Mouse (Mus musculus) liver, embryonic 12.5 days (tissue): ENCODE results near the gene Trove2. TPM values are rescaled to one million over a fixed set of nuclear protein-coding genes. Genes with fewer than 3 reads are reported as not detected.
A peak's percentile ranks its signal among the peaks of the same experiment; 100 is the strongest.

Source experiments
- ATAC-seq: fragments of 200-750 bp; cut with Nextera tagmentation; 2 replicates; pipeline ENCODE4 v1.8.0; 2017; ENCODE audit warnings: moderate number of reproducible peaks, mild to moderate bottlenecking, moderate library complexity
- H3K27ac ChIP-seq: fragments of 300-500 bp; sonication (generic); 2 replicates; pipeline ENCODE4 v1.5.1; 2016; ENCODE audit warnings: mild to moderate bottlenecking
- H3K27me3 ChIP-seq: fragments of 300-500 bp; sonication (generic); replicated peaks from 2 replicates; pipeline ENCODE4 v1.6.1; 2016; ENCODE audit warnings: mild to moderate bottlenecking, moderate library complexity
- H3K36me3 ChIP-seq: fragments of 300-500 bp; sonication (generic); 2 replicates; pipeline ENCODE4 v1.6.1; 2016; ENCODE audit warnings: mild to moderate bottlenecking, moderate library complexity
- H3K4me1 ChIP-seq: fragments of 300-500 bp; sonication (generic); 2 replicates; pipeline ENCODE4 v1.6.1; 2016
- H3K4me2 ChIP-seq: fragments of 300-500 bp; sonication (generic); 2 replicates; pipeline ENCODE4 v1.6.1; 2016; ENCODE audit warnings: mild to moderate bottlenecking, moderate library complexity
- H3K4me3 ChIP-seq: fragments of 300-500 bp; sonication (generic); 2 replicates; pipeline ENCODE4 v1.5.1; 2016; ENCODE audit warnings: mild to moderate bottlenecking, moderate library complexity
- H3K9ac ChIP-seq: fragments of 300-500 bp; sonication (generic); 2 replicates; pipeline ENCODE4 v1.6.1; 2016; ENCODE audit warnings: mild to moderate bottlenecking, moderate library complexity
- H3K9me3 ChIP-seq: fragments of 300-500 bp; sonication (generic); replicated peaks from 2 replicates; pipeline ENCODE4 v1.6.1; 2016; ENCODE audit warnings: mild to moderate bottlenecking, moderate library complexity
- WGBS: fragments of 180-500 bp; shearing (Covaris S2); methylation state at CpG from one replicate; pipeline ENCODE4 v1.1.7; 2016; ENCODE audit not compliant: insufficient replicate concordance; 5-methylcytosine and 5-hydroxymethylcytosine counted together
- polyA plus RNA-seq: library from polyadenylated mRNA; unstranded; fragments of >200 nt; fragmentation: Nextera tagmentation; extraction: Ambion mirVana; gene quantifications from 2 replicates; pipeline ENCODE4 v1.2.1, GENCODE M21; 2016

Gene Trove2
- polyA plus RNA-seq = 4.1 and 4.6 TPM in 2 replicates

- Histone ChIP-seq H3K27me3 (peaks cover 5% of the 10 kb centered on the region), H3K36me3 (peaks cover 13% of the 10 kb centered on the region), H3K9ac (peak within 1 kb of the TSS; percentile 94), H3K27ac (peak within 1 kb of the TSS; percentile 83), H3K4me2 (peak within 1 kb of the TSS; percentile 97), H3K9me3 (no peaks in the 10 kb centered on the region), H3K4me1 (peaks cover 37% of the 10 kb centered on the region), H3K4me3 (peak within 1 kb of the TSS; percentile 90)
- WGBS = under 1% methylated on average over 84 of the region's 84 CpGs
- peak; percentile 96 for ATAC-seq
These were observed at the start of gene Trove2, which contains the start of gene Uchl5 for GRCm38 (mm10) chr1:143776446-143777411. Gene Trove2 (minus strand): TSS chr1:143777068. Gene Uchl5 (plus strand): TSS chr1:143777272.

- H3K4me1 ChIP-seq = no peaks in the 10 kb centered on the region
- H3K27ac ChIP-seq = no peak overlapping the region
- no peak for ATAC-seq
- no peaks in the 10 kb centered on the region for H3K36me3 ChIP-seq
- H3K4me2 ChIP-seq = no peak overlapping the region
- WGBS = 73% methylated on average over 3 of the region's 3 CpGs
- H3K27me3 ChIP-seq = no peaks in the 10 kb centered on the region
- H3K4me3 ChIP-seq = no peak overlapping the region
- no peaks in the 10 kb centered on the region for H3K9me3 ChIP-seq
- no peak overlapping the region for H3K9ac ChIP-seq
These were observed 45.8 kb upstream of the Trove2 start for GRCm38 (mm10) chr1:143822677-143823076.

GRCm38 (mm10) chr1:143820096-143820877 is 43.4 kb upstream of the Trove2 start:
- Histone ChIP-seq H3K27me3 (no peaks in the 10 kb centered on the region), H3K4me3 (no peak overlapping the region), H3K9ac (no peak overlapping the region), H3K4me2 (no peak overlapping the region), H3K27ac (no peak overlapping the region), H3K36me3 (no peaks in the 10 kb centered on the region), H3K4me1 (no peaks in the 10 kb centered on the region), H3K9me3 (no peaks in the 10 kb centered on the region)
- WGBS = 75% methylated on average over 2 of the region's 2 CpGs
- ATAC-seq = no peak

- ATAC-seq = peak; percentile 88
- Histone ChIP-seq H3K4me1 (no peaks in the 10 kb centered on the region), H3K27me3 (no peaks in the 10 kb centered on the region), H3K36me3 (peaks cover 15% of the 10 kb centered on the region), H3K27ac (no peak overlapping the region), H3K9ac (no peak overlapping the region), H3K4me3 (no peak overlapping the region), H3K9me3 (no peaks in the 10 kb centered on the region), H3K4me2 (no peak overlapping the region)
- WGBS = 37% methylated on average over 7 of the region's 7 CpGs
These were observed 37.0 kb upstream of the Trove2 start for GRCm38 (mm10) chr1:143813676-143814360.

DNA sequence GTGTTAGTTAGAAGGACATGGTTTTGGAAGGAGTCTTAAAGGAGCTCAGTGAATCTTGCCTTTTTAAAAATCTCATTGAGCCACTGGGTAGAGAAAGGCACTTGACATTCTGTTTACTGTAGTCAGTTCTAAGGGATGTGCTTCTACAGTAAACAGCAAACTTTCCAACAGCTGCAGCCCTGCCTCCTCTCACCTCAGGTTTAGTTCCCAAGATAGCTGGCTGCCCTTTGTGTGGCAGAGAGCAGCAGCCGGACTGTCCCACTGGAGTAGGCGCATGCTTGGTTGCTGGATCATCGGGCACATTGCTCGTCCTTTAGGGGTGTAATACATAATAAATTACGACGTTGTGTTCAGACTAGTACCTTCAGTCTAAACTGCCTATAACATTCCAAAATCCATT is 32.2 kb upstream of the Trove2 start:
- H3K27me3 ChIP-seq = no peaks in the 10 kb centered on the region
- 88% methylated on average over 6 of the region's 6 CpGs for WGBS
- peaks cover 34% of the 10 kb centered on the region for H3K36me3 ChIP-seq
- no peaks in the 10 kb centered on the region for H3K4me1 ChIP-seq
- H3K9ac ChIP-seq = no peak overlapping the region
- no peaks in the 10 kb centered on the region for H3K9me3 ChIP-seq
- H3K27ac ChIP-seq = no peak overlapping the region
- ATAC-seq = no peak
- no peak overlapping the region for H3K4me2 ChIP-seq
- no peak overlapping the region for H3K4me3 ChIP-seq

- Histone ChIP-seq H3K27ac (no peak overlapping the region), H3K9me3 (no peaks in the 10 kb centered on the region), H3K27me3 (no peaks in the 10 kb centered on the region), H3K9ac (no peak overlapping the region), H3K36me3 (peaks cover 44% of the 10 kb centered on the region), H3K4me1 (no peaks in the 10 kb centered on the region), H3K4me3 (no peak overlapping the region), H3K4me2 (no peak overlapping the region)
- WGBS = 37% methylated on average over 4 of the region's 4 CpGs
- ATAC-seq = peak; percentile 59; the same call in 1 of the 2 replicates
These were observed 26.7 kb upstream of the Trove2 start for GRCm38 (mm10) chr1:143803537-143803936.

DNA sequence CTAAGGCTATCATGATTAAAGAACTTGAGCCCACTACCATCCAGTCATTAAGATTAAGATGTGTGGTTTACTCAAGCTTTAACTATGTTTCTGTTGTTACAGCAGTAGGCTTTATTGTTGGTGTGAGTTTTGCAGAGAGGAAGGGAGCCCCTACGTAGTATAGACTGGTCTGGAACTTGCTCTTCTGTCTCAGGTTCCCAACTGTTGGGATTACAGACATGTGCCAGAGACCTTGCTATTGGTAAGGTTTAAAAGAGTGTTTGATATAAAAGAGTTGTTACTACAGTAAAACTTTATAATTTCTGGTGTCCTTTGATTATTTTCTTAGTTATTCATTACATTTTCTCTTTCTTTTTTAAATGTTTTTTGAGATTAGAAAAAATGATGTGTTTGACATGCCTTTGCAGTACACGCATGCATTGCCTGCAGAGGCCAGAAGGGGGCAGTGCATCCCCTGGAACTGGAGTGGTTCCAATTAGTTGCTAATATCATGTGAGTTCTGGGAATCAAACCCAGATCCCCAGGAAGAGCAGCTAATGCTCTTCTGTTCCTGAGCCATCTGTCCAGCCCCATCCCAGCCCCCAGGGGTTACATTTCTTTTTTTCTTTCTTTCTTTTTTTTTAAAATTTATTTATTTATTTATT is 11.8 kb upstream of the Trove2 start:
- no peaks in the 10 kb centered on the region for H3K4me1 ChIP-seq

GRCm38 (mm10) chr1:143777558-143778218 is 820 bp upstream of the Trove2 start:
- H3K9me3 ChIP-seq = no peaks in the 10 kb centered on the region
- peaks cover 5% of the 10 kb centered on the region for H3K27me3 ChIP-seq
- peak overlapping the region; percentile 94 for H3K9ac ChIP-seq
- peaks cover 33% of the 10 kb centered on the region for H3K4me1 ChIP-seq
- ATAC-seq = peak; percentile 45
- H3K36me3 ChIP-seq = peaks cover 13% of the 10 kb centered on the region
- peak overlapping the region; percentile 97 for H3K4me2 ChIP-seq
- WGBS = under 1% methylated on average over 39 of the region's 39 CpGs
- H3K4me3 ChIP-seq = peak overlapping the region; percentile 90
- H3K27ac ChIP-seq = peak overlapping the region; percentile 83

More for the DNA sequence above, 11.8 kb upstream of the Trove2 start:
- H3K36me3 ChIP-seq = peaks cover 45% of the 10 kb centered on the region
- no peak overlapping the region for H3K27ac ChIP-seq
- H3K9me3 ChIP-seq = no peaks in the 10 kb centered on the region
- H3K4me2 ChIP-seq = no peak overlapping the region
- H3K4me3 ChIP-seq = no peak overlapping the region
- 49% methylated on average over 2 of the region's 2 CpGs for WGBS
- peak; percentile 44; the same call in 1 of the 2 replicates for ATAC-seq
- no peaks in the 10 kb centered on the region for H3K27me3 ChIP-seq
- H3K9ac ChIP-seq = no peak overlapping the region

- no peak overlapping the region for H3K27ac ChIP-seq
- H3K27me3 ChIP-seq = peaks cover 5% of the 10 kb centered on the region
- H3K36me3 ChIP-seq = no peaks in the 10 kb centered on the region
- H3K4me3 ChIP-seq = no peak overlapping the region
- peaks cover 30% of the 10 kb centered on the region for H3K4me1 ChIP-seq
- no peaks in the 10 kb centered on the region for H3K9me3 ChIP-seq
- 22% methylated on average over 6 of the region's 6 CpGs for WGBS
- no peak overlapping the region for H3K4me2 ChIP-seq
- no peak overlapping the region for H3K9ac ChIP-seq
- no peak for ATAC-seq
These were observed 3.0 kb downstream of the Trove2 start for GRCm38 (mm10) chr1:143773909-143774308.

- H3K27me3 ChIP-seq = peaks cover 5% of the 10 kb centered on the region
- H3K36me3 ChIP-seq = no peaks in the 10 kb centered on the region
- WGBS = 71% methylated on average over 7 of the region's 7 CpGs
- peaks cover 22% of the 10 kb centered on the region for H3K4me1 ChIP-seq
- no peaks in the 10 kb centered on the region for H3K9me3 ChIP-seq
- no peak overlapping the region for H3K9ac ChIP-seq
- no peak overlapping the region for H3K4me3 ChIP-seq
- no peak for ATAC-seq
- H3K4me2 ChIP-seq = no peak overlapping the region
- no peak overlapping the region for H3K27ac ChIP-seq
These were observed 3.8 kb downstream of the Trove2 start for GRCm38 (mm10) chr1:143773082-143773481.
